Mouse (Mus musculus) layer of hippocampus, adult 2 months (tissue): Measurements from ENCODE around the gene Psmb7. TPM values are rescaled to one million over a fixed set of nuclear protein-coding genes. Genes with fewer than 3 reads are reported as not detected.

Experiments
- DNase-seq, 2 experiments: peaks; one replicate each; pipeline ENCODE4 v3.0.0; 2022; ENCODE audit warnings: low spot score in 2 of 2
- H3K27ac ChIP-seq: fragments of 200-600 bp; 2 replicates; pipeline ENCODE4 v1.8.1; 2022
- H3K4me3 ChIP-seq: fragments of 200-600 bp; 2 replicates; pipeline ENCODE4 v1.8.1; 2022; ENCODE audit warnings: mild to moderate bottlenecking
- CTCF ChIP-seq: fragments of 200-600 bp; conservative IDR thresholded peaks from 2 replicates; pipeline ENCODE4 v1.8.1; 2022; ENCODE audit warnings: antibody characterized with exemption, mild to moderate bottlenecking, moderate library complexity
- total RNA-seq, 2 experiments: library from RNA; stranded (reverse); gene quantifications; 2 replicates each; pipeline ENCODE4 v1.2.3; 2021

Gene Psmb7
- total RNA-seq, 2 experiments from 2014 or later, result 186 to 198 TPM

DNA sequence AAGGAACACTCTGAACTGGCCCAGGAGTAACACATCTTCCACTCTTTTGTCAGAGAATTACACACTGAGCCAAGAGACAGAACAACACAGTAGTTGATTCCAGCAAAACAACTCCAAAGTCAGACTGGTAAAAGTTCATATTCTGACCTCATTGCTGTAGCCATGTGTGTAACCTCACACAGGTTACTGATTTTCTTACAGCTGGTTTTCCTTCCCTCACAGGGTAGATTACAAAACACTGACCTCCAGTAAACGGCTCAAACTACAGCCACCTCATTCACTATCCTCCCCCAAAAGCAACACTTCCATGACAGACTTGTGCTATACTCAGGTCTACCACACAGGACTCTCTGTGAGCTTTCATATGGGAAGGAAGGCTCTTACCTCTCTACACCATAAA, 36.2 kb downstream of the Psmb7 start:
- Histone ChIP-seq H3K4me3 (no peak overlapping the region), H3K27ac (no peak overlapping the region)
- TF ChIP-seq CTCF, result no peak
- no peak for DNase-seq

DNA sequence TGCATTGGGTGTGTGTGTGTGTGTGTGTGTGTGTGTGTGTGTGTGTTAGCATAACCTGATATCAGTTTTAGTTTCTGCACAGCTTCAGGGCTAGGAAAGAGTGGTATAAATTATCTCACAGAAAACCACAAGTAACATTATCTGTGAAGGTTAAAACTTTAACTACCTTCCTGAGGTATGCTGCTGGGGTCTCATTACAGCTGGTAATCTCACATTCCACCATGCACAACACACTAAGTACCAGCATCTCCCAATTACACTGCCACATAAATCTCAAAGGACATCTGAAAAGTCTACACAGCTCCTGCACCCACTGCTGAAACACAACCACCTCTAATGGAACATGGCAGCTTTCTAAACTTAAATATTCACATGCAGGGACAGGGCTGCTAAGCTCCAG, 43.0 kb downstream of the Psmb7 start:
- no peak for DNase-seq
- H3K4me3 ChIP-seq, result no peak overlapping the region
- no peak overlapping the region for H3K27ac ChIP-seq
- TF ChIP-seq CTCF, result no peak

DNA sequence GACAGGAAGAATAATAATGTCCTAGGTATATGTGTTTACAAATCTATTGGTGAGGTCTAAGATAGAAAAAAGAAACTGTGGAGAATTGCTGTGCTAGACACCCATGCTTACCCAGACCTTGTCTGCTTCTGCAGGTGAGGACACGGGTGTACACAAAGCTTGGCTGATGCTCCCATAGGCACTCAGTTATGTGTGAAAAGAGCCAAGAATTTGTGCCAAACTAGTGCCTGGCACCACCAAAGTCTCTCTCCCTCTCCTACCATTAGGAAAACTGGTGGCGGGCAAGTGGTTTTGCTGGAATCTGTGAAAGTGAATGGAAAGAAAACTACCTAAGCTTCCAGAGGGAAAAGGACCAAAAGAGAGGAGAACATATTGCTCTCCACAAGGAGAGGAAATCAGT, 45.5 kb downstream of the Psmb7 start:
- DNase-seq, result no peak
- Histone ChIP-seq H3K4me3 (no peak overlapping the region), H3K27ac (no peak overlapping the region)
- no peak for TF ChIP-seq CTCF

DNA sequence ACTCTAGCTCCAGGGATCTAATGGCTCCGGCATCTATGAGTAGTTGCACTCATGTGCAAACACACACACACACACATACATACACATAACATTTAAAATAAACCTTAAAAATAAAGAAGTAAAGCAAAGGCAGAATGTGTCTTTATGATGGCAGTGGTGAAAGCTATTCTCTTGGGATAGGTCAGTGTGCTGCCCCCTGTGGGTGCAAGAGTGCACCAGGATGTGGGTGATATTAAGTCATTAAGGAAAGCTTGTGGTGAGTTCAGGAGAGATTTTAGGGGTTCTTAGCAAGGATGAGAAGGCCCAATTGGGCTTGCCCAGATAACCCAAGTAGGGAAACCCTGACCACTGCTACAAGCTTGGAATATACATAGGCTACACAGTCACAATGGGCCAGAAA, 46.0 kb downstream of the Psmb7 start:
- Histone ChIP-seq H3K4me3 (no peak overlapping the region), H3K27ac (no peak overlapping the region)
- no peak for DNase-seq
- TF ChIP-seq CTCF, result peak; percentile 65

DNA sequence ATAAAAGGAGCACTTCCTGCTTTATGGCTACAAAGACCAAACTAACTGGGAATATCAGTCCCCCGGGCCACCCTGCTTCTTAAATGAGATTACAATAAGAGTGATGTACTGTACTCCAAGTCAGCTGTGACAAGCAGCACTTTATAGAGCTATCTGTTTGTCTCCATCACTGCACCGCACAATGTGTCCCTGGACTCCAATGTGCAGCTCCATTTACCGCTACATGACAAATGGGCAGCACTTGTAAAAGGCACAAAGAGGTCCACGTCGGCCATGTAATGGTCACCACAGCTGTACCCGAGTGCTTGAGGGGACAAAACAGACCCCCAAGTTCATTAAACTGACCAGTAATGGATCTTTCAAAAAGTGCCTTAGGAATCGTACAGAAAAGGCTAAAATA, 49.0 kb downstream of the Psmb7 start:
- H3K4me3 ChIP-seq, result no peak overlapping the region
- H3K27ac ChIP-seq, result no peak overlapping the region
- no peak for TF ChIP-seq CTCF
- no peak for DNase-seq

DNA sequence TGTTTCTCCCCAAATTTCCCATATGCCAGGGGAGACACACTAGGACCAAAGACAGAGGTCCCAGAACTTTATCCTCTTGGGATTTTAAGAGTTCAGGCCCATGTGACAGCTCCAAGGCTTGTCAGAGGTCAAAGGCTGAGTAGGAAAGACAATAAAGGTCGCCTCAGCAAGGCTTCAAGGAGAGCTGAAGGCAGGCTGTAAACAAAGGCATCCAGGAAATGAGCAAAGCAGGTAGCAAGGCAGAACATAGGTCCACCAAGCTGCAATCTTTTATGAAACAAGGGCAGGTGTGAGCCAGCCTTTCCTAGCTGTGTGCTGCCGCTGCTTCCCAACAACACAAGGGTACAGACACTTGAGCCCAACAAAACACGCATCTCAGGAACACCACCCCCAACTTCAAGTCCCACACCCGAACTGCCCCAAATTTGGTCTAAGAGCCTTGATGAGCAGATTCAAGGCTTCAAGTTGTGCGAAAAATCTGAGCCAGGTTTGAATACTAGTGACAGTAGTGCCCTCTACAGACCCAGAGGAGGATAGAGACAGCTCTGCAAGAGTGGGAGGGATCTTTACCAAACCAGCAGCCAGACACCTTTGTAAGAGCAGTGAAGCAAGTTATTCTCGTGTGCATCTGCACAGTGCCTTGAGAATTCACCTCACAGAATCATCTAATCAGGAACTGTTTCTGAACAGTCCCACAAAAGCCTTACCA, 52.0 kb downstream of the Psmb7 start:
- DNase-seq, result peak; percentile 39 to 54
- Histone ChIP-seq H3K4me3 (no peak overlapping the region), H3K27ac (no peak overlapping the region)
- TF ChIP-seq CTCF, result peak; percentile 86

DNA sequence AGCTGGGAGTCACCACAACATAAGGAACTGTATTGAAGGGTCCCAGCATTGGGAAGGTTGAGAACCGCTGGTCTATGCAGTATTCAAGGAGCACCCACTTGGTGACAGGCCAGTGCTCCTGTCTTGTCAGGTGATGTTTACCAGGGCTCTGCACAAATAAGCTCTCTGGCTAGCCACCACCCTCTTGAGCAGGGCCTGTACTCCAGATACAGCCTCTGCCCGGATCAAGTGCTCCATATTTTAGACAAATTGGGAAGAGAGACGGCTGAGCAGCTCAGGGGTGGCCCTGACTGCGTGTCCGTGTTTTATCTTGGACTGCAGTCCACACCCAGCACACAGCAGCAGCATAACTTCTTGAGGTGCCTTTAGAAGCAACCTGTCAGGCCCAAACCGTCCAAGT, 57.2 kb downstream of the Psmb7 start:
- TF ChIP-seq CTCF, result no peak
- DNase-seq, result no peak

DNA sequence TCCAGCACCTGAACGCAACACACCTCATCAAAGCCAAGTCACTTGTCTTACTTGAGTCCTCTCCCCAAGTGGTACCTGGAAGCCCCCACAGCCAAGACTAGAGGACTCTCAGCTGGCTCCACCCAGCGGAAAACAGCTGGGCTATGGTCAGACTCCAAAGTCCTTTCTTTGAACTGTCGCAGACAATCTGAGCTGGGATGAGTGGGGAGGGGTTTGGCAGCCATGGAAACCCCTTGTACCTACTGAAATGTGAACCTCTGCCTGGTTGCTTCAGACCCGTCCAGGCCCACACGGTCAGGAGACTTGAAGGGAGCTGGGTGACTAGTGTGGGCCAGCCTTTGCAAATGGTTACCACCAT, 58.5 kb downstream of the Psmb7 start:
- no peak for TF ChIP-seq CTCF
- Histone ChIP-seq H3K27ac (no peak overlapping the region), H3K4me3 (no peak overlapping the region)
- DNase-seq, result no peak

More for the DNA sequence above, 57.2 kb downstream of the Psmb7 start:
- Histone ChIP-seq H3K4me3 (no peak overlapping the region), H3K27ac (no peak overlapping the region)

DNA sequence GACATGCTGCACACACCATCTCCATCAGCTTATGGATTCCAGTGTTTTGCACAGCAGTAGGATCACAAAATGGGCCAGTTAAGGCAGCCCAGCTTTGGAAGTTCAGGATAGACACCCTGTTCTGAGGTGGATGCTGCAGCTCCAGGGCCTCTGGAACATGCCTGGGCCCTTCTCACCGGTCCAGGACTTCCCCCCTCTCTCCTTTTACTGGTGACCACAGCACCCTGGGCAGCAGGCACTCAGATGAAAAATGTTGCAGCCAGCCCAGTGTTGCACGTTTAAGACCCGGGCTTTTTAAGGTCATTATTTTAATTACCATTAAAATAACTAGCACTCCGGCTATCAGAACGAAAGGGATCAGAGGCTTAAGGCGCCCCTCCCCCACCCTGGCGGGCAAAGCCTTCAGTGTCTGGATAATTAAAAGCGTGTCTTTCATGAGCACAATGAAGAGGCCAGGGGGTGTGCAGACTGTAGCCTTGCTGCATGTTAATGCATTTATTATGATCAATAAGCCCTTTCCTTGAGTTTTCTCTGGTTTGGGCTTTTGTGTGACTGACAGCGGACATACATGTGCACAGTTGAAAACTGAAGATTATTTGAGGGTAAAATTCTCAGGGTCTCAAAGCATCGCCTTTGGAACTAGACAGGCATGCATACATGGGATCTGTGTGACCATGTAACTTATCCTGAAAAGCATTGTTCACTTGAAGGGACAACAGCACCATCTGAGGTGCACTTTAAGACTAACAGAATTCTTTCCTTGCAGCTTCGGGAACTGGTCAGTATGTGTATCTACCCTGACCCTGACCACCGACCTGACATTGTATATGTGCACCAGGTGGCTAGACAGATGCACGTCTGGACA, 59.1 kb downstream of the Psmb7 start:
- DNase-seq, result no peak
- H3K27ac ChIP-seq, result no peak overlapping the region
- TF ChIP-seq CTCF, result no peak
- no peak overlapping the region for H3K4me3 ChIP-seq

DNA sequence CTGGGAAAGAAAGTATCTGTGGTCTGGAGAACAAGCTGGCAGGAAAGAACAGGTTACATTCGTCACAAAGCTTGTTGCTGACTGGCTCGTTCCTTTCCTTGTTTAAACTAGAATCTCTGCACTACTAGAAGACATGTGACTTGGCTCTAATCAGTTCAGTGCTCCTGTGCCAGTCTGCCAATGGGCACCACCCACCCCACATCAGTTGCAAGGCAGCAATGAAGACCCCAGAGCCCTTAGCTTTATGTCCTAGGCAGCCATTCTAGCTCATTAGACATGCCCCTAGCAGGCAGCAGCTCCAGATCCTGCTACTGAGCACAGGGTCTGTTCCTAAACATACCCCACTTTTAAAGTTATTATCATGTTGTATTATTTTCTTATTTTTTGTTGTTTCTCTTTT, 59.9 kb downstream of the Psmb7 start:
- DNase-seq, result no peak
- Histone ChIP-seq H3K27ac (no peak overlapping the region), H3K4me3 (no peak overlapping the region)
- TF ChIP-seq CTCF, result no peak

DNA sequence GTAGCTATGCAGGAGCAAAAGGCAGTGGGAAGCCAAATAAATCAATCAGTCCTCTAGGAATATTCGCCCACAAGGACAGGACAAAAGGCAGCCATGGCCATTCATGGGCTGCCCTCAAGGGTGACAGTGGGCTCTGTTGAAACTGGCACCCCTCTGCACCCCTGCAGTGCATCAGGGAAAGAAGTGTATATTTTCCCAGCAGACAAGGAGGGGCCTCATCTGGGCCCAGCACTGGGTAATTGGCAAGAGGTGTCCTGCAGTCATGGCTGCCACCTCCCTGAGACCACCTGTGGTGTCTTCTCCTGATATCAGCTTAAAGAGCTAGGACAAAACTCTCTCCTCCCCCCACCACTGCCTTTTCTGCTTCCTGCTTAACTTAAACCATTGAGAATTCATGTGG, 64.4 kb downstream of the Psmb7 start:
- no peak for TF ChIP-seq CTCF
- no peak for DNase-seq
- peak overlapping the region; percentile 71 for H3K27ac ChIP-seq
- H3K4me3 ChIP-seq, result no peak overlapping the region

DNA sequence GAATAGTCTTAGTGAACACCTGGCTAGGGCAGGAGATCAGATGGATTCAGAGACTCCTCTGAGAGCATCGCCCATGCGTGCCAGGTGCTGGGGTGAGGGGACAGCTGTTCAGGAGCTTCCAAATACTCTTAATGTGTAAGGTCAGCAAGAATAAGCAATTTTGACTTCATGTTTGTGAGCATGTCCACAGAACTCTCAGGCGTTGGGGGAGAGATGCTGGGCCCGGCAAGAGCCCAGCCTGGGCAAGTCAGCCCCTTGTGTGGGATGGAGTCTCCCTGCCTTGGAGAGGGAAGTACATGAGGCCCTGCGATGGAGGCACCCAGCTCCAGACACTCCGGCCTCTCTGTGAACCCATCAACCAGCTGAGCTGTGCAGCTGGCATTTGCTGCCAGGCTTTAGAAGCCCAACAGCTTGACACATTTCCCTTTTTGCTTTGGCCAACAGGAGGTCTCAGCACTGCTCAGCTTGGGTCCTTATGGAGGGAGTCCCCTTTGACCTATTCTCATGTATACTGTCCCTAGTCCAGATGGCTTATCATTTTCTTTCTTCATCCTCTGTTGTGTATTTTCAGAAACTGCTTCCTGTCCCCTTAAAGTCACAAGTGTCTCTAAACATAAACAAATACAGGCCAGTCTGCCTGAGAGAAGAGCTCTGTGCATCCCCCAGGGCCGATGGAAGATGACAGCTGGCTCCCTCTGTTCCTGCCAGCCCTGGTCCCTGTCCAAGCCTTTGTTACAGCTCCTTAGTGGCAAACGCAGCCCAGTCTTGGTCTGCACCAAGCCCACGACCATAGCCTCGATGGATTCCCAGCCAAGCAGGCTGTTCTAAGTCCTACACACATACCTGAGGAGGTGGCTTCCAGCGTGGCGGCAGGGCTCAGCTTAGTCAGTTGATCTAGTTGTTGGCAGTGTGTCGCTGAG, 65.0 kb downstream of the Psmb7 start:
- Histone ChIP-seq H3K27ac (peak overlapping the region; percentile 71), H3K4me3 (no peak overlapping the region)
- no peak for TF ChIP-seq CTCF
- DNase-seq, result peak; percentile 40 to 49

DNA sequence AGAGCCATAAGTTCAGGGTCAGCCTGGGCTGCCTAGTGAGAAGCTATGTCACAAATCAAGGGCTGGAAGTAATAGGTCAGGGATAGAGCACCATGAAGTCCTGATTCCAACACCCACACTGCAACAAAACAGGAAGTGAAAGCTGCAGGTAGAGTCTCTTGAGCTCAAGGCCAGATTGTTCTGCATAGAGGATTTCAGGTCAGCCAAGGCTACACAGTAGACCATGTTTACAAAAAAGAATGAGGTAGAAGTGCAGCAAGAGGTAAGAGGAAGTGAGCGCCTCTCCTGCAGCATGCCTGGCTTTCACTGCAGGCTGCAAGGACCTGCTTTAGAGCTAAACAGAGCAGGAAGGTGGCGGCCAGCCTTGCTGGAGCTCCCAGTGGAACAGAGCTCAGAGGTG, 69.2 kb downstream of the Psmb7 start:
- Histone ChIP-seq H3K27ac (no peak overlapping the region), H3K4me3 (no peak overlapping the region)
- no peak for TF ChIP-seq CTCF
- no peak for DNase-seq
